3 mouse cellular contexts compared by ENCODE assay signal in the genomic region with DNA sequence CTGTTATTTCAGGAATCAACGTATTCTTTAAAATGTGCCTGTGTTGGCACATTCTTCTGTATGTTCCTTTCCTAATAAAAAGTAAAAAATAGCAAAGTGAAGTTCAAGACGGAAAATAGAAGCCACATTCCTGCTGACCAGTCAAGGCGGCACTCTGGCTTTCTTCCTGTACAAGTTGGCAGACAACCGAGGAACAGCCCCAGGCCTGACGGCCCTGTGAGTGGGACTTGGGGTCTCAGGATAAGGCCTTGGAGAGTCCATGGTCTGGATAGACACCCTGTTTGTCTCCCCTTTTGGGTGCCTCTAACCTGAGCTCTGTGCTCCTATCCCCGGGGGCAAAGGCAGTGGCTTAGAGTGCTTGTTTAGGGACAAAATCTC.
"Had no signal": no experiment of that assay in that cellular context is flagged by ENCODE, and none has a peak within 500 bp of the region (broad histone marks: within the 10 kb centered on the region; RNA-seq: fewer than 3 reads in every experiment).

No protein-coding gene starts in this region.

- H3K4me1 ChIP-seq: liver, embryonic 13.5 days had no signal

- H3K36me3 ChIP-seq: liver, embryonic 13.5 days; midbrain, embryonic 12.5 days had no signal

- H3K27ac ChIP-seq: liver, embryonic 13.5 days; midbrain, embryonic 12.5 days had no signal

- H3K4me3 ChIP-seq: liver, embryonic 13.5 days; megakaryocyte, embryonic 14.5 days; midbrain, embryonic 12.5 days had no signal

- H3K9me3 ChIP-seq: liver, embryonic 13.5 days; megakaryocyte, embryonic 14.5 days; midbrain, embryonic 12.5 days had no signal

- H3K4me2 ChIP-seq: liver, embryonic 13.5 days; midbrain, embryonic 12.5 days had no signal

- H3K9ac ChIP-seq: liver, embryonic 13.5 days; midbrain, embryonic 12.5 days had no signal
